Mouse (Mus musculus): Measurements from ENCODE around the gene Arhgap28. TPM values are rescaled to one million over a fixed set of nuclear protein-coding genes. Genes with fewer than 3 reads are reported as not detected.
"Not testable (repeated sequence)": the region's sequence is repeated elsewhere in the genome, so short reads cannot be mapped to it uniquely, and the experiment has no call there.

The Arhgap28 gene
- total and polyA plus RNA-seq, 3 experiments = 0.11 TPM; not detected in 2

DNA sequence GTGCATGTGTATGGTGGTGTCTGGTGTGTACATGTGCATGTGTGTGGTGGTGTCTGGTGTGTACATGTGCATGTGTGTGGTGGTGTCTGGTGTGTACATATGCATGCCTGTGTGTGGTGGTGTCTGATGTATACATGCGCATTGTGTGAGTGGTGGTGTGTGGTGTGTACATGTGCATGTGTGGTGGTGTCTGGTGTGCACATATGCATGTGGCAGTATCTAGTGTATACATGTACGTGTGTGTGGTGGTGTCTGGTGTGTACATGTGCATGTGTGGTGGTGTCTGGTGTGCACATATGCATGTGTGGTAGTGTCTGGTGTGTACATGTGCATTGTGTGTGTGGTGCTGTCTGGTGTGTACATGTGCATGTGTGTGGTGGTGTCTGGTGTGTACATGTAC is 162.4 kb downstream of the Arhgap28 start:
- not testable (repeated sequence) for DNase-seq (ENCODE audit: low spot score); H3K36me3 ChIP-seq (replicated peaks); H3K4me1 ChIP-seq (ENCODE audit: insufficient read depth, low read depth, low read length); ATAC-seq (ENCODE audit: extremely low read depth, insufficient number of reproducible peaks, low FRiP score, poor library complexity, severe bottlenecking); H3K27me3 ChIP-seq (ENCODE audit: insufficient read depth, low read length)
- peak; percentile 27; the same call in 1 of the 2 replicates for TF ChIP-seq POLR2AphosphoS5 (IDR thresholded peaks at IDR 0.05; ENCODE audit: insufficient replicate concordance, low read depth, low read length)
- peak overlapping the region; percentile 7; the same call in 1 of the 2 replicates for H3K4me3 ChIP-seq (ENCODE audit: low read depth, low read length)
- H3K9me3 ChIP-seq (replicated peaks) = peaks cover 57% of the 10 kb centered on the region

DNA sequence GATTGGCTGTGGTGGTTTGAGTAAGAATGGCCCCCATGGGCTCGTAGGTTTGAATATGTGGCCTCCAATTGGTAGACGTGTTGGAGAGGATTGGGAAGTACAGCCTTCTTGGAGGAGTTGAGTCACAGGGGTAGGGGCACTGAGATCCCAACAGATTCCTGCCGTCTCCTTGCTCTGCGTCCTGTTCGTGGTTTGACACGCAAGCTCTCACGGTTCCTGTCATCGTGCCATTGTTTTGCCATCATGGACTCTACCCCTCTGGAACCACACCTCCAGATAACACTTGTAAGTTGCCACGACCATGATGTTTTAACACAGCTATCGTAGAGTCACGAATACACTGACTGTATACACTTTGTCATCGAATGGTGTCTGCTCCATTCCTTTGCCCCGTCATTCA is 165.0 kb downstream of the Arhgap28 start:
- Histone ChIP-seq H3K27me3 (ENCODE audit: insufficient read depth, low read length) (no peaks in the 10 kb centered on the region), H3K36me3 (replicated peaks) (no peaks in the 10 kb centered on the region), H3K4me3 (ENCODE audit: low read depth, low read length) (no peak overlapping the region), H3K4me1 (ENCODE audit: insufficient read depth, low read depth, low read length) (no peaks in the 10 kb centered on the region), H3K9me3 (replicated peaks) (peaks cover 54% of the 10 kb centered on the region)
- ATAC-seq (ENCODE audit: extremely low read depth, insufficient number of reproducible peaks, low FRiP score, poor library complexity, severe bottlenecking) (no peak), DNase-seq (ENCODE audit: low spot score) (no peak)
- TF ChIP-seq GATA1 (IDR thresholded peaks at IDR 0.05; ENCODE audit: borderline replicate concordance, low read length) (no peak), POLR2AphosphoS5 (IDR thresholded peaks at IDR 0.05; ENCODE audit: insufficient replicate concordance, low read depth, low read length) (no peak), GATA2 (IDR thresholded peaks at IDR 0.05; ENCODE audit: borderline replicate concordance, low read depth, low read length) (no peak), TAL1 (conservative IDR thresholded peaks at IDR 0.05; ENCODE audit: low read depth, low read length) (no peak), CTCF (IDR thresholded peaks at IDR 0.05; ENCODE audit: low read depth, low read length) (no peak)

DNA sequence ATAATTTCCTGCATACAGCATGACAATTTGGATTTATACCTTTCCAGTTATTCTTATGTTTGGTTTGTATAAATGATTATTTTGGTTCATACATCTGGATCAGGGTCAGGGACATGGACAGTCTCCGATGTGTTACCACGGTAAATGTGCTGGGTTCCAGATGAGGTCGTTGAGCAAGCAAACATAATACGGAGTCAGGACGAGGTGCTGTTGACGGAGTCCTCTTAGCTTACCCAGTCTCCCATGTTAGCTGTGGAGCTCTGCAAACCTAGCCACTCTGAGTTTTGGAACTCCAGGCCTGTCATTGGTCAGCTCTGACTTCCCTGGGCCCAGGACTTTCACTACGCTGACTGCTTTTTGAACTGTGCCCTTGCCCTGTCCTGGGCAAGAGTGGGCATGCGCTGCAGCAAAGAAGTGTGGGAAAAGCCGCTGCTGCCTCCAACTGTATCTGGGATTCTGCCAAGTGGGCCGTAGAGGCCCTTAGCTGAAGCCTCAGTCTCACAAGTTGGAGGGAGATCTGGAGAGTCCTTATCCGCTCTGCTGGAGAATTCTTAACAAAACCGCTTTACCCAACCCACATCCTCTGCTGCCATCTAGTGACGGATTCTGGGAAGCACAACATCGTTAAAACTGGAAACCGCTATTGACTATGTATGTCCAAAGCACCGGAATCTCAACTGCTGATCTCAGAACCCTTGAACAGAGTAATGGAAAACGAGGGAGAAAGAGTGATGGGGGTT is 166.4 kb downstream of the Arhgap28 start:
- Histone ChIP-seq H3K4me1 (ENCODE audit: insufficient read depth, low read depth, low read length) (no peaks in the 10 kb centered on the region), H3K9me3 (replicated peaks) (peaks cover 44% of the 10 kb centered on the region), H3K36me3 (replicated peaks) (no peaks in the 10 kb centered on the region), H3K27me3 (ENCODE audit: insufficient read depth, low read length) (no peaks in the 10 kb centered on the region), H3K4me3 (ENCODE audit: low read depth, low read length) (no peak overlapping the region)
- DNase-seq (ENCODE audit: low spot score) = no peak
- TF ChIP-seq TAL1 (conservative IDR thresholded peaks at IDR 0.05; ENCODE audit: low read depth, low read length) = no peak
- no peak for TF ChIP-seq POLR2AphosphoS5 (IDR thresholded peaks at IDR 0.05; ENCODE audit: insufficient replicate concordance, low read depth, low read length)
- no peak for TF ChIP-seq GATA2 (IDR thresholded peaks at IDR 0.05; ENCODE audit: borderline replicate concordance, low read depth, low read length)
- no peak for TF ChIP-seq CTCF (IDR thresholded peaks at IDR 0.05; ENCODE audit: low read depth, low read length)
- TF ChIP-seq GATA1 (IDR thresholded peaks at IDR 0.05; ENCODE audit: borderline replicate concordance, low read length) = no peak
- no peak for ATAC-seq (ENCODE audit: extremely low read depth, insufficient number of reproducible peaks, low FRiP score, poor library complexity, severe bottlenecking)

DNA sequence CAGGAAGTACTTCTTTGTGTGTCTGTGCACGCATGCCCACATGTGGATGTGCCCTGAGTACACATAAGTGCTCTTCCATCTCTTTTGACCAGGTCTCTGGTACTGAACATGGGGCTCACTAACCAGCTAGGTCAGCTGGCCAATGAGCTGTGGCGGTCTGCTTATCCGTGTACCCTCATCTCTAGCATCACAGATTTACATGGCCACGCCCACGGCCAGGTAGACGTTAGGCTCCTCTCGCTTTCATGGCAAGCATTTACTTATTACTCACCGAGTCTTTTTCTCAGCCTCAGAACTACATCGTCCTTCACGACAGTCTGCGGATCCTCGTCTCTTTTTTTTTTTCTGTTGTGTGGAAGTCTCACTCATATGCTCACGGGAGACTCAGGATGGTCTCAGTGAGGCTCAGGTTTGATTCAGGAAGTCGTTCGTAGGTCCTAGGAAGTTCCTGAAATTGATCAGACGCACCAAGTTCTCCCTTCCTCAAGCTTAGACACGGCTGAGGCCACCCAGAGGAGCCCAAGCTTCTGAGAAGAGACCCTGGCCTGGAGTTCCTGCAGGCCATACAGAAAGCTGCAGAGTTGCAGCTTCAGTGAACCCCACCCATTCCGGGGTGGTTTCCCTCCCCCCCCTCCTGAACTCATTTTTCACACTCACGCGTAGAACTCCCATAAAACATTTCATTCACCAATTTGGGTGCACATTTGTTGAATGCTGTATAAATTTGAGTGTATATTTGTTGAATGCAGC is 167.6 kb downstream of the Arhgap28 start:
- ATAC-seq (ENCODE audit: extremely low read depth, insufficient number of reproducible peaks, low FRiP score, poor library complexity, severe bottlenecking) (no peak), DNase-seq (ENCODE audit: low spot score) (no peak)
- Histone ChIP-seq H3K4me1 (ENCODE audit: insufficient read depth, low read depth, low read length) (no peaks in the 10 kb centered on the region), H3K9me3 (replicated peaks) (peaks cover 37% of the 10 kb centered on the region), H3K36me3 (replicated peaks) (no peaks in the 10 kb centered on the region), H3K4me3 (ENCODE audit: low read depth, low read length) (no peak overlapping the region), H3K27me3 (ENCODE audit: insufficient read depth, low read length) (no peaks in the 10 kb centered on the region)
- TF ChIP-seq GATA1 (IDR thresholded peaks at IDR 0.05; ENCODE audit: borderline replicate concordance, low read length) (no peak), TAL1 (conservative IDR thresholded peaks at IDR 0.05; ENCODE audit: low read depth, low read length) (no peak), POLR2AphosphoS5 (IDR thresholded peaks at IDR 0.05; ENCODE audit: insufficient replicate concordance, low read depth, low read length) (no peak), GATA2 (IDR thresholded peaks at IDR 0.05; ENCODE audit: borderline replicate concordance, low read depth, low read length) (no peak), CTCF (IDR thresholded peaks at IDR 0.05; ENCODE audit: low read depth, low read length) (no peak)

DNA sequence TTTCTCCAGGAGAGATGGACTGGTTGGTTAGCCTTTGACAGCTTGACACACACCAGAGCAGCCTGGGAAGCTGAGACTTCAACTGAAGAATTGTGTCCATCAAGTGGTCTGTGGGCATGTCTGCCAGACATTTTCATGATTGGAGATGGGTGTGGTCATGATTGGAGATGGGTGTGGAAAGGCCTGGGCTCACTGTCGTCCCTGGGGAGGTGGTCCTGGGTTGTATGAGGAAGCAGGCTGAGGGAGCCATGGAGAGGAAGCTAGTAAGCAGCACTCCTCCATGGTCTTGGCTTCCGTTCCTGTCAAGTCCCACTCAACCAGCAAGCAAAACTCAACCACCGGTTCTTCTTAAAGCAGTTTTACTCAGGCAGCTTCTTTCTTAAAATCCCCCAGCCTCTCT is 176.5 kb downstream of the Arhgap28 start:
- H3K36me3 ChIP-seq (replicated peaks) = no peaks in the 10 kb centered on the region
- TF ChIP-seq GATA1 (IDR thresholded peaks at IDR 0.05; ENCODE audit: borderline replicate concordance, low read length) (no peak), CTCF (IDR thresholded peaks at IDR 0.05; ENCODE audit: low read depth, low read length) (no peak), GATA2 (IDR thresholded peaks at IDR 0.05; ENCODE audit: borderline replicate concordance, low read depth, low read length) (no peak), POLR2AphosphoS5 (IDR thresholded peaks at IDR 0.05; ENCODE audit: insufficient replicate concordance, low read depth, low read length) (no peak)
- DNase-seq (ENCODE audit: low spot score) (no peak), ATAC-seq (ENCODE audit: extremely low read depth, insufficient number of reproducible peaks, low FRiP score, poor library complexity, severe bottlenecking) (no peak)
- H3K27me3 ChIP-seq (ENCODE audit: insufficient read depth, low read length) = no peaks in the 10 kb centered on the region
- no peak overlapping the region for H3K4me3 ChIP-seq (ENCODE audit: low read depth, low read length)
- no peaks in the 10 kb centered on the region for H3K4me1 ChIP-seq (ENCODE audit: insufficient read depth, low read depth, low read length)
- H3K9me3 ChIP-seq (replicated peaks) = peaks cover 36% of the 10 kb centered on the region

DNA sequence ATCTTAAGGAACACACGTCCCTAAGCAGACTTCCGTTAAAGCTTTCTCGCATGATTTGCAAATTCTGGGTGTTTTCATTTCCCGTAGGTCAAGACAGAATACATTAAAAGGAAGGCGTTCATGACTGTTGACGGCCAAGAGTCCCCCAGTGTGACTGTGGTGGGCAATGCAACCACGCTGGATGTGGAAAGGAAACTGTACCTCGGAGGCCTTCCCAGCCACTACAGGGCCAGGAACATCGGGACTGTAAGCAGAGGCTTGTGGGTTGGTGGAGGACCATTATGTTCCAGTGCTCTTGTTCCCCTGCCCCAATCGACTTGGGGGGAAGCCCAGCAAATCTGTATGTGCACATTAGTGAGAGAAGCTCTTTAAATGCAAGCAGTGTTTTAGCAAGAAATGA is 187.0 kb downstream of the Arhgap28 start:
- peaks cover 89% of the 10 kb centered on the region for H3K9me3 ChIP-seq (replicated peaks)
- TF ChIP-seq GATA1 (IDR thresholded peaks at IDR 0.05; ENCODE audit: borderline replicate concordance, low read length) (no peak), TAL1 (conservative IDR thresholded peaks at IDR 0.05; ENCODE audit: low read depth, low read length) (no peak), POLR2AphosphoS5 (IDR thresholded peaks at IDR 0.05; ENCODE audit: insufficient replicate concordance, low read depth, low read length) (no peak), GATA2 (IDR thresholded peaks at IDR 0.05; ENCODE audit: borderline replicate concordance, low read depth, low read length) (no peak), CTCF (IDR thresholded peaks at IDR 0.05; ENCODE audit: low read depth, low read length) (no peak)
- DNase-seq (ENCODE audit: low spot score) = no peak
- no peaks in the 10 kb centered on the region for H3K27me3 ChIP-seq (ENCODE audit: insufficient read depth, low read length)
- no peak for ATAC-seq (ENCODE audit: extremely low read depth, insufficient number of reproducible peaks, low FRiP score, poor library complexity, severe bottlenecking)
- H3K4me3 ChIP-seq (ENCODE audit: low read depth, low read length) = no peak overlapping the region
- H3K4me1 ChIP-seq (ENCODE audit: insufficient read depth, low read depth, low read length) = no peaks in the 10 kb centered on the region
- no peaks in the 10 kb centered on the region for H3K36me3 ChIP-seq (replicated peaks)

Data from G1E (cell line).